Mouse (Mus musculus) cortical plate, adult 2 months (tissue): ENCODE results near the gene Cd44. TPM values are rescaled to one million over a fixed set of nuclear protein-coding genes. Genes with fewer than 3 reads are reported as not detected.

Experiments used
- H3K27ac ChIP-seq: fragments of 200-500 bp; 2 replicates; pipeline ENCODE4 v1.5.1; 2012; ENCODE audit warnings: low read length, control low read depth, inconsistent platforms; ENCODE audit not compliant: insufficient read depth
- H3K4me1 ChIP-seq: fragments of 200-500 bp; 2 replicates; pipeline ENCODE4 v1.6.1; 2011; ENCODE audit warnings: low read length; ENCODE audit not compliant: control insufficient read depth, insufficient read depth
- H3K4me3 ChIP-seq: fragments of 200-500 bp; 2 replicates; pipeline ENCODE4 v1.5.1; 2011; ENCODE audit warnings: mild to moderate bottlenecking, low read length, control low read depth; ENCODE audit not compliant: insufficient read depth
- CTCF ChIP-seq: fragments of 200-500 bp; IDR thresholded peaks from 2 replicates; pipeline ENCODE4 v1.5.1; 2011; ENCODE audit warnings: mild to moderate bottlenecking, control low read depth, low read length; ENCODE audit not compliant: insufficient read depth; ENCODE audit errors: extremely low read depth
- POLR2A ChIP-seq: fragments of 200-500 bp; IDR thresholded peaks from 2 replicates; pipeline ENCODE4 v1.6.1; 2011; ENCODE audit warnings: mild to moderate bottlenecking, low read length, control low read depth; ENCODE audit not compliant: insufficient read depth; ENCODE audit errors: extremely low read depth
- polyA plus RNA-seq: library from polyadenylated mRNA; depleted of rRNA; stranded (reverse); fragments of >200 nt; gene quantifications from 2 replicates; pipeline ENCODE4 v1.2.3, GENCODE M21; 2012

Gene Cd44
- polyA plus RNA-seq, 1 experiment: 2.3 TPM

- Histone ChIP-seq H3K4me3 (no peak overlapping the region), H3K27ac (no peak overlapping the region), H3K4me1 (no peaks in the 10 kb centered on the region; the same call in 1 of the 2 replicates)
- TF ChIP-seq CTCF: no peak
- TF ChIP-seq POLR2A: no peak
These were observed 15.1 kb upstream of the Cd44 start for GRCm38 (mm10) chr2:102916596-102916995.

GRCm38 (mm10) chr2:102914675-102915074, 13.2 kb upstream of the Cd44 start:
- Histone ChIP-seq H3K27ac (no peak overlapping the region), H3K4me3 (no peak overlapping the region)
- TF ChIP-seq CTCF (no peak), POLR2A (no peak)

GRCm38 (mm10) chr2:102913833-102914545, 12.5 kb upstream of the Cd44 start:
- H3K4me1 ChIP-seq: no peaks in the 10 kb centered on the region; the same call in 1 of the 2 replicates
- no peak for TF ChIP-seq CTCF
- TF ChIP-seq POLR2A: no peak
- no peak overlapping the region for H3K4me3 ChIP-seq
- no peak overlapping the region for H3K27ac ChIP-seq

More at GRCm38 (mm10) chr2:102914675-102915074, 13.2 kb upstream of the Cd44 start:
- H3K4me1 ChIP-seq: no peaks in the 10 kb centered on the region; the same call in 1 of the 2 replicates

GRCm38 (mm10) chr2:102912951-102913350, 11.5 kb upstream of the Cd44 start:
- Histone ChIP-seq H3K27ac (no peak overlapping the region), H3K4me3 (no peak overlapping the region), H3K4me1 (no peaks in the 10 kb centered on the region; the same call in 1 of the 2 replicates)
- TF ChIP-seq CTCF (no peak), POLR2A (no peak)

GRCm38 (mm10) chr2:102912469-102912868, 11.0 kb upstream of the Cd44 start:
- TF ChIP-seq POLR2A (no peak), CTCF (no peak)
- no peaks in the 10 kb centered on the region; the same call in 1 of the 2 replicates for H3K4me1 ChIP-seq

GRCm38 (mm10) chr2:102909403-102909802, 7.9 kb upstream of the Cd44 start:
- Histone ChIP-seq H3K4me1 (no peaks in the 10 kb centered on the region), H3K4me3 (no peak overlapping the region), H3K27ac (no peak overlapping the region)
- TF ChIP-seq CTCF: no peak
- no peak for TF ChIP-seq POLR2A

More at GRCm38 (mm10) chr2:102912469-102912868, 11.0 kb upstream of the Cd44 start:
- H3K4me3 ChIP-seq: no peak overlapping the region
- no peak overlapping the region for H3K27ac ChIP-seq

GRCm38 (mm10) chr2:102905604-102906003, 4.1 kb upstream of the Cd44 start:
- Histone ChIP-seq H3K4me3 (no peak overlapping the region), H3K4me1 (no peaks in the 10 kb centered on the region), H3K27ac (no peak overlapping the region)
- TF ChIP-seq POLR2A (no peak), CTCF (no peak)

GRCm38 (mm10) chr2:102901828-102902223, 361 bp upstream of the Cd44 start:
- Histone ChIP-seq H3K4me3 (peak overlapping the region; percentile 44; the same call in 1 of the 2 replicates), H3K27ac (no peak overlapping the region), H3K4me1 (no peaks in the 10 kb centered on the region)
- TF ChIP-seq POLR2A (no peak), CTCF (no peak)

- no peak overlapping the region for H3K4me3 ChIP-seq
- H3K27ac ChIP-seq: no peak overlapping the region
- TF ChIP-seq CTCF (no peak), POLR2A (no peak)
These were observed 1.2 kb downstream of the Cd44 start for GRCm38 (mm10) chr2:102900230-102900721.

GRCm38 (mm10) chr2:102899238-102899637, 2.2 kb downstream of the Cd44 start:
- Histone ChIP-seq H3K27ac (no peak overlapping the region), H3K4me1 (no peaks in the 10 kb centered on the region), H3K4me3 (no peak overlapping the region)
- TF ChIP-seq POLR2A (no peak), CTCF (no peak)

More at GRCm38 (mm10) chr2:102900230-102900721, 1.2 kb downstream of the Cd44 start:
- H3K4me1 ChIP-seq: no peaks in the 10 kb centered on the region
